Mouse (Mus musculus): ENCODE measurements around the gene Stap2.

- TF ChIP-seq POLR2A (IDR thresholded peaks at IDR 0.05; ENCODE audit: insufficient read depth, low read length): peak; percentile 67
- no peak for TF ChIP-seq CTCF (IDR thresholded peaks at IDR 0.05; ENCODE audit: low read depth, low read length)
Measured at GRCm38 (mm10) chr17:56040030-56040856, 34.9 kb upstream of the Stap2 start, which contains the start of gene Chaf1a.

All from ES-Bruce4 (cell line).